Mouse (Mus musculus) liver, adult 2 months (tissue): Measurements from ENCODE around the gene Foxr1. TPM values are rescaled to one million over a fixed set of nuclear protein-coding genes. Genes with fewer than 3 reads are reported as not detected.
A peak's percentile ranks its signal among the peaks of the same experiment; 100 is the strongest.
"Not testable (repeated sequence)": the region's sequence is repeated elsewhere in the genome, so short reads cannot be mapped to it uniquely, and the experiment has no call there.

ENCODE experiments used
- DNase-seq: peaks from one replicate; pipeline ENCODE4 v3.0.0-alpha.2; 2011; ENCODE audit warnings: low read depth, low spot score; ENCODE audit errors: extremely low read depth
- H3K27ac ChIP-seq: fragments of 200-500 bp; replicated peaks from 2 replicates; pipeline ENCODE4 v1.5.1; 2012; ENCODE audit warnings: low read depth, mild to moderate bottlenecking, control low read depth, inconsistent platforms, low read length; ENCODE audit not compliant: insufficient read depth
- H3K27me3 ChIP-seq: fragments of 200-500 bp; 2 replicates; pipeline ENCODE4 v1.6.1; 2012; ENCODE audit warnings: mild to moderate bottlenecking, moderate library complexity, low read length, inconsistent platforms; ENCODE audit not compliant: control insufficient read depth, insufficient read depth
- H3K36me3 ChIP-seq: fragments of 200-500 bp; 2 replicates; pipeline ENCODE4 v1.6.1; 2012; ENCODE audit warnings: low read length, inconsistent platforms; ENCODE audit not compliant: control insufficient read depth, insufficient read depth
- H3K4me1 ChIP-seq: fragments of 200-500 bp; 2 replicates; pipeline ENCODE4 v1.6.1; 2011; ENCODE audit warnings: low read length; ENCODE audit not compliant: control insufficient read depth, insufficient read depth
- H3K4me3 ChIP-seq: fragments of 200-500 bp; 2 replicates; pipeline ENCODE4 v1.5.1; 2011; ENCODE audit warnings: low read depth, mild to moderate bottlenecking, control low read depth, low read length, moderate library complexity; ENCODE audit not compliant: insufficient read depth
- H3K79me2 ChIP-seq: fragments of 200-500 bp; 2 replicates; pipeline ENCODE4 v1.6.1; 2012; ENCODE audit warnings: inconsistent platforms, mild to moderate bottlenecking, low read length, moderate library complexity; ENCODE audit not compliant: control insufficient read depth, insufficient read depth
- H3K9ac ChIP-seq: fragments of 200-500 bp; 2 replicates; pipeline ENCODE4 v1.6.1; 2012; ENCODE audit warnings: low read depth, mild to moderate bottlenecking, control low read depth, inconsistent platforms, low read length
- CTCF ChIP-seq: fragments of 200-500 bp; IDR thresholded peaks from 2 replicates; pipeline ENCODE4 v1.5.1; 2011; ENCODE audit warnings: low read depth, low read length, control low read depth
- POLR2A ChIP-seq: fragments of 200-500 bp; IDR thresholded peaks from 2 replicates; pipeline ENCODE4 v1.6.1; 2011; ENCODE audit warnings: low read length, control low read depth; ENCODE audit not compliant: insufficient read depth; ENCODE audit errors: extremely low read depth
- WGBS: fragments of 180-500 bp; shearing (Covaris S2); methylation state at CpG from one replicate; pipeline ENCODE4 v1.1.7; 2018; 5-methylcytosine and 5-hydroxymethylcytosine counted together
- polyA plus RNA-seq: library from polyadenylated mRNA; depleted of rRNA; stranded (reverse); fragments of >200 nt; gene quantifications from 2 replicates; pipeline ENCODE4 v1.2.3, GENCODE M21; 2012
- total RNA-seq: library from RNA; depleted of rRNA; stranded (reverse); fragments of >200 nt; gene quantifications from 2 replicates; pipeline ENCODE4 v1.2.3, GENCODE M21; 2014

Foxr1 gene
- total and polyA plus RNA-seq, 2 experiments: not detected

DNA sequence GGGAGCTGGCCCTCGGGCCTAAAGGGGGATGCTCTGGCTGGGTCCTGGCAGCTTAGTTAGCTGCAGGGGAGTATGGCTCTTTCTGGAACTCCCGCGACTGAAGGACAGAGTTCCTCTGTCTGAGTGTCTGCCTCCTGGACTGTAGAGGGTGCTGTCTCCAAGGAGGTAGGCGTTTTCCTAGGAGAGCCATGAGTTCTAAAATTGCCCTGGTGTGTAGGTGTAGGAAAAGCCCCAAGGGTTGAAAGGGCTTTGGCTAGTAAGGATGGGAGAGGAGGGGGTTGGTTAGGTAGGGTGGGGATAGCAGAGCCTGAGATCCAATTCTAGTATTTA lies 13.9 kb upstream of the Foxr1 start, which contains the start of gene Upk2:
Gene Upk2, minus strand, starts transcription at position 86 of the 330 bp plus-strand sequence.
- Histone ChIP-seq H3K36me3 (no peaks in the 10 kb centered on the region), H3K27me3 (no peaks in the 10 kb centered on the region), H3K79me2 (no peaks in the 10 kb centered on the region), H3K27ac (no peak within 1 kb of the TSS), H3K9ac (no peak within 1 kb of the TSS), H3K4me3 (no peak within 1 kb of the TSS), H3K4me1 (no peaks in the 10 kb centered on the region)
- DNase-seq: no peak
- no peak for TF ChIP-seq CTCF
- WGBS: 58% methylated on average over 4 of the region's 4 CpGs

GRCm38 (mm10) chr9:44454132-44454890 lies 13.4 kb upstream of the Foxr1 start:
- no peak overlapping the region for H3K9ac ChIP-seq
- H3K79me2 ChIP-seq: no peaks in the 10 kb centered on the region
- H3K27ac ChIP-seq: no peak overlapping the region
- no peaks in the 10 kb centered on the region for H3K36me3 ChIP-seq
- no peaks in the 10 kb centered on the region for H3K27me3 ChIP-seq
- peak; percentile 45 for DNase-seq
- 16% methylated on average over 14 of the region's 14 CpGs for WGBS
- no peak overlapping the region for H3K4me3 ChIP-seq
- no peaks in the 10 kb centered on the region for H3K4me1 ChIP-seq
- peak; percentile 99 for TF ChIP-seq CTCF
- no peak for TF ChIP-seq POLR2A

DNA sequence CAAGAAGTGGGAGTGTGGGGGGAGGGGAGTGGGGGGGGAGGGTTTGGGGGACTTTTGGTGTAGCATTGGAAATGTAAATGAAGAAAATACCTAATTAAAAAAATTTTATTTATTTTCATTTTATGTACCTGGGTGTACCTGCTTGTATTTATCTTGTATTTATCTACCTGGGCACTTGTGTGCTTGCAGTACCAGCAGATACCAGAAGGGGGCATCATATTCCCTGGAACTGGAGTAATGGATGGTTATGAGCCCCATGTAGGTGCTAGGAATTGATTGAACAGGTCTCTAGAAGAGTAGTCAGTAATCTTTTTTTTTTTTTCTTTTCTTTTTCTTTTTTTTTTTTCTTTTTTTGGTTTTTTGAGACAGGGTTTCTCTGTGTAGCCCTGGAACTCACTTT lies 9.5 kb upstream of the Foxr1 start:
- H3K9ac ChIP-seq: no peak overlapping the region
- no peak overlapping the region for H3K4me3 ChIP-seq
- H3K27me3 ChIP-seq: no peaks in the 10 kb centered on the region
- no peak for DNase-seq
- no peak overlapping the region for H3K27ac ChIP-seq
- no peaks in the 10 kb centered on the region for H3K36me3 ChIP-seq
- H3K4me1 ChIP-seq: no peaks in the 10 kb centered on the region
- TF ChIP-seq POLR2A (no peak), CTCF (no peak)
- no peaks in the 10 kb centered on the region for H3K79me2 ChIP-seq

- WGBS: 86% methylated on average over 7 of the region's 7 CpGs
- H3K36me3 ChIP-seq: not testable (repeated sequence)
Measured at GRCm38 (mm10) chr9:44444402-44445025, 3.6 kb upstream of the Foxr1 start.

GRCm38 (mm10) chr9:44435747-44436146 lies 5.2 kb downstream of the Foxr1 start:
- DNase-seq: no peak

More at GRCm38 (mm10) chr9:44444402-44445025, 3.6 kb upstream of the Foxr1 start:
- not testable (repeated sequence) for H3K4me3 ChIP-seq, H3K27ac ChIP-seq, H3K79me2 ChIP-seq, H3K27me3 ChIP-seq, DNase-seq, H3K9ac ChIP-seq, H3K4me1 ChIP-seq

DNA sequence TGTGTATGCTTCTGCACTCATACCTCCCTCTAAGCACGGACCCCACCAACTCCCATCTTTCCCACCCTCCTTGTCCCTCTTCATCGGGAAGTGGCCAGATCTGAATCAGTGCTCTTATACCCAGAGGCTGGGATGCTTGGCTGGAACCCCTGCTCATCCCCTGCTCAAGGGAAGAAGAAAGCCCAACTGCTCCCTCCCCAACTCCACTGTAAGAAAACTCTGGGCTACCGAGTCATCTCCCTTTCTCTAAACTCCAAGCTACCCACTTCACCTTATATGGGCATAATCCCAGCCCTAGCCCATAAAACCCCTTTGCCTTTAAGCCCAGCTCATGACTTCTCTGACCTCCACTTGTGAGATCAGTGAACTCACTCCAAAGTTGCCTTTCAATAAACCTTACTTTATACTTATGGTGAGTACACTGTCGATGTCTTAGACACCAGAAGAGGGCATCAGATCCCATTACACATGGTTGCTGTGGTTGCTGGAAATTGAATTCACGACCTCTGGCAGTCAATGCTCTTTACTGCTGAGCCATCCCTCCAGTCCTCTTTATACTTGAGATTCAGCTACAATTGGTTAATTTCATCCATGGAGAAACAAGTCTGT lies 8.3 kb downstream of the Foxr1 start:
- no peaks in the 10 kb centered on the region for H3K4me1 ChIP-seq
- no peaks in the 10 kb centered on the region for H3K27me3 ChIP-seq
- TF ChIP-seq CTCF: no peak
- no peak for TF ChIP-seq POLR2A
- no peaks in the 10 kb centered on the region for H3K79me2 ChIP-seq
- H3K27ac ChIP-seq: no peak overlapping the region
- no peak overlapping the region for H3K9ac ChIP-seq
- no peak for DNase-seq
- H3K4me3 ChIP-seq: no peak overlapping the region
- 57% methylated on average over 5 of the region's 5 CpGs for WGBS
- no peaks in the 10 kb centered on the region for H3K36me3 ChIP-seq

More at GRCm38 (mm10) chr9:44435747-44436146, 5.2 kb downstream of the Foxr1 start:
- H3K4me3 ChIP-seq: no peak overlapping the region
- 85% methylated on average over 6 of the region's 6 CpGs for WGBS
- no peaks in the 10 kb centered on the region for H3K36me3 ChIP-seq
- H3K27me3 ChIP-seq: no peaks in the 10 kb centered on the region
- no peaks in the 10 kb centered on the region for H3K79me2 ChIP-seq
- H3K9ac ChIP-seq: no peak overlapping the region
- H3K4me1 ChIP-seq: no peaks in the 10 kb centered on the region
- no peak overlapping the region for H3K27ac ChIP-seq
- TF ChIP-seq CTCF (no peak), POLR2A (no peak)
